Mouse (Mus musculus) lung, embryonic 15.5 days (tissue): ENCODE data around the gene Nectin4. TPM values are rescaled to one million over a fixed set of nuclear protein-coding genes. Genes with fewer than 3 reads are reported as not detected.
A peak's percentile ranks its signal among the peaks of the same experiment; 100 is the strongest.

Source experiments
- ATAC-seq: fragments of 200-750 bp; cut with Nextera tagmentation; 2 replicates; pipeline ENCODE4 v1.8.0; 2017; ENCODE audit warnings: moderate number of reproducible peaks, borderline replicate concordance; ENCODE audit not compliant: low FRiP score, low TSS enrichment; ENCODE audit errors: extremely low read depth
- H3K27ac ChIP-seq: fragments of 300-500 bp; sonication (generic); 2 replicates; pipeline ENCODE4 v1.5.1; 2015; ENCODE audit warnings: moderate library complexity, mild to moderate bottlenecking, inconsistent platforms
- H3K27me3 ChIP-seq: fragments of 300-500 bp; sonication (generic); 2 replicates; pipeline ENCODE4 v1.6.1; 2015; ENCODE audit warnings: inconsistent platforms
- H3K36me3 ChIP-seq: fragments of 300-500 bp; sonication (generic); 2 replicates; pipeline ENCODE4 v1.6.1; 2015; ENCODE audit warnings: inconsistent platforms
- H3K4me1 ChIP-seq: fragments of 300-500 bp; sonication (generic); 2 replicates; pipeline ENCODE4 v1.6.1; 2015; ENCODE audit warnings: inconsistent platforms
- H3K4me2 ChIP-seq: fragments of 300-500 bp; sonication (generic); 2 replicates; pipeline ENCODE4 v1.6.1; 2015; ENCODE audit warnings: inconsistent platforms, mild to moderate bottlenecking, moderate library complexity
- H3K4me3 ChIP-seq: fragments of 300-500 bp; sonication (generic); 2 replicates; pipeline ENCODE4 v1.5.1; 2015; ENCODE audit warnings: mild to moderate bottlenecking, inconsistent platforms
- H3K9ac ChIP-seq: fragments of 300-500 bp; sonication (generic); 2 replicates; pipeline ENCODE4 v1.6.1; 2015; ENCODE audit warnings: inconsistent platforms
- H3K9me3 ChIP-seq: fragments of 300-500 bp; sonication (generic); 2 replicates; pipeline ENCODE4 v1.6.1; 2016; ENCODE audit warnings: inconsistent platforms
- WGBS: fragments of 180-500 bp; shearing (Covaris S2); methylation state at CpG from one replicate; pipeline ENCODE4 v1.1.7; 2015; 5-methylcytosine and 5-hydroxymethylcytosine counted together
- polyA plus RNA-seq: library from polyadenylated mRNA; unstranded; fragments of >200 nt; fragmentation: Nextera tagmentation; extraction: Ambion mirVana; gene quantifications from 2 replicates; pipeline ENCODE4 v1.2.1, GENCODE M21; 2015

The Nectin4 gene
- polyA plus RNA-seq, 1 experiment from 2014 or later = 7.3 TPM

DNA sequence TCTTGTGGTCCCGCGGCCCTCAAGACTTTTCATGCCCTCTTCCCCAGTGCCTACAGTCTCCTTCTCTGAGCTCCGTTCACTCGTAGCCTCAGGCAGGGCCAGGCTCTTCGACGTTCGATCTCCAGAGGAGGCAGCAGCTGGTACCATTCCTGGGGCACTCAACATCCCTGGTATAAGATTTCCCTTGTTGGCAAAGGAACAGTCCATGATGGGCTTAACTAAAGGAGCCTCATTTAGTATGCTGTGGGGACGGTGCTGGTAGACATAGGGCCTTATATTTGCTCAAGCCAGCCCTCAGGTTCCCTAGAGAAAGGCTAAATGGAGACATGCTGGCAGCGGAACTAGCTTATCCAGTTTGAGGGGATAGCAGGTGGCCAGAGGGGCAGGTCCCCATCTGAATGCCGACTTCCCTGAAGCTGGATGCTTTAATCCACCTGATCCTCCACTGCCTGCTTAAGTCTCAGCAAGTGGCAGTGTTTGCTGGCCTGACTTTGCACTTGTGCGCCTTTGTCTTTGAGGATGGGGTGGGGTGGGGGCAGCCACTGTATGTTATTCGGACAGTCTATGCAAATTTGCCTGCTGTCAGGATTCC is 49.5 kb downstream of the Nectin4 start:
- no peaks in the 10 kb centered on the region for H3K9me3 ChIP-seq
- no peak overlapping the region for H3K4me3 ChIP-seq
- WGBS = 52% methylated on average over 12 of the region's 12 CpGs
- ATAC-seq = peak; percentile 45; the same call in 1 of the 2 replicates
- peak overlapping the region; percentile 77 for H3K27ac ChIP-seq
- H3K9ac ChIP-seq = no peak overlapping the region
- no peak overlapping the region for H3K4me2 ChIP-seq
- H3K27me3 ChIP-seq = no peaks in the 10 kb centered on the region
- peaks cover 49% of the 10 kb centered on the region for H3K36me3 ChIP-seq
- peaks cover 15% of the 10 kb centered on the region for H3K4me1 ChIP-seq

GRCm38 (mm10) chr1:171419905-171420304 is 50.0 kb downstream of the Nectin4 start:
- ATAC-seq = no peak
- peaks cover 21% of the 10 kb centered on the region for H3K4me1 ChIP-seq
- no peak overlapping the region for H3K9ac ChIP-seq
- no peaks in the 10 kb centered on the region for H3K27me3 ChIP-seq
- H3K9me3 ChIP-seq = no peaks in the 10 kb centered on the region
- H3K4me2 ChIP-seq = no peak overlapping the region
- H3K4me3 ChIP-seq = no peak overlapping the region
- H3K27ac ChIP-seq = peak overlapping the region; percentile 77
- H3K36me3 ChIP-seq = peaks cover 49% of the 10 kb centered on the region
- 82% methylated on average over 5 of the region's 5 CpGs for WGBS

DNA sequence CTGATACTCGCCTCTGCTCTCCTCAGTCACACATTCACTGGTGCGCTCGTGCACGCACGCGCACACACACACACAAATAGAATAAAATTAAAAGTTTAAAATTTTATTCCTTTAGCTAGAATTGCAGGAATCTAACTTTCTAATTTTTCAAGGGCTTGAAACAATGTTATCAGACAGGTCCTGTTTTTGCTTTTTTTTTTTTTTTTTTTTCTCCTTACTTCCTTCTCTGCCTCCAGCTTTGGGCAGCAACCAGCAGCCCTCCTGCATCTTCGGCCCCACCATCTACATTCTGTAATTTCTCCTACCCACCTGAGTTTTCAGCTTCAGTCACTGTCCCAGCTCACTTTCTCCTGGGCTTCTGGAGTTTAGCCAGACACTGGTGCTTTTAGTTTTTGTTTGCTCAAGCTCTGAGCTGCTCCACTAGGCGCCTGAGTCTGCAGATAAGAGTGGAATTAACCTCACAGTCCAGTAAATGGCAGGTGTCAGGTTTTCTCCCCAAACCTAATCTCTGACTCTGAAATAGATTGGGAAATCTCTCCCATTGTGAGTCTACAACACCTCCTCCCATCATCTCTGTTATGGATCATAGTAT is 52.7 kb downstream of the Nectin4 start:
- Histone ChIP-seq H3K27me3 (no peaks in the 10 kb centered on the region), H3K4me2 (no peak overlapping the region), H3K27ac (peak overlapping the region; percentile 20; the same call in 1 of the 2 replicates), H3K9me3 (no peaks in the 10 kb centered on the region), H3K9ac (no peak overlapping the region), H3K4me1 (peaks cover 26% of the 10 kb centered on the region), H3K4me3 (no peak overlapping the region), H3K36me3 (peaks cover 25% of the 10 kb centered on the region)
- no peak for ATAC-seq
- 75% methylated on average over 8 of the region's 8 CpGs for WGBS

DNA sequence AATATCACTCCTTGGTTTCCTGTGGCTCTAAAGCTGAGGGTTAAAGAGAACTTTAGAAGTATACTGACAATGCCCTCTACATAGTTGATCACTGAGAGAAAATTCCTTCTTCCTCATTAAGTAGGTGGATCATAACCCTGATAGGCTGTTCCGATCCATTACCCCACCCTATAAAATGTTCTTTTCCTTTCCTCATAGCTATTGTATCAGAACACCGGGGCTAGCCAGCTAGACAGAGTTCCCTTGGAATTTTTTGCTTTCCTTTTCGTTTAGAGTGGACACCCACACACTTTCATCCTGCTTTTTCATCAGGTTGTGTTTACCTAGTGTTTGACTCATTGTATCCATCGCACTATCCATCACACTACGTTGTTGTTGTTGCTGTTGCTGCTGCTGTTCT is 54.7 kb downstream of the Nectin4 start:
- peaks cover 9% of the 10 kb centered on the region; the same call in 1 of the 2 replicates for H3K36me3 ChIP-seq
- H3K27me3 ChIP-seq = no peaks in the 10 kb centered on the region
- H3K4me1 ChIP-seq = peaks cover 18% of the 10 kb centered on the region
- no peak overlapping the region for H3K4me3 ChIP-seq
- no peaks in the 10 kb centered on the region for H3K9me3 ChIP-seq
- WGBS = 34% methylated on average over 5 of the region's 5 CpGs
- no peak overlapping the region for H3K9ac ChIP-seq
- no peak for ATAC-seq
- no peak overlapping the region for H3K4me2 ChIP-seq
- H3K27ac ChIP-seq = no peak overlapping the region

DNA sequence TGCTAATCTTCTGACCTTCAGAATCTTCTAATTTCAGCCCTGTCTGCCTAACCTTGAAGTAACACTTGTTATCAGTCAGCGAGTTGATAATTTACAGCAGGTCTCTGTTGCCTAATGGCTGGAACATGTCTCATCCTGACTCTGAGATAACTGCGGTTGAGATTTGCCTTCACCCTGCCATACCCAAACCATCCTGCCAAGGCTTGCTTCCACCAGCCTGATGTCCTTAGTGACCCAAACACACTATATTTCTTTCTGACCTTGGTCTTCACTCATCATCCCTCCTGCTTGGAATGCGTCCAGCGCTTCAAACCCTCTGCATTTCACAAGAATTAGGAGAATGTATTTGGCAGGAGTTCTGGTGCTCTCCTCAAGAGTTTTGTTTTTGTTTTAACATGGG is 55.2 kb downstream of the Nectin4 start:
- Histone ChIP-seq H3K27me3 (no peaks in the 10 kb centered on the region), H3K9ac (no peak overlapping the region), H3K27ac (no peak overlapping the region), H3K4me2 (no peak overlapping the region), H3K36me3 (0 out of 2 replicates have a peak, but pooled peaks cover 4% of the 10 kb centered on the region), H3K9me3 (no peaks in the 10 kb centered on the region), H3K4me1 (peaks cover 14% of the 10 kb centered on the region; the same call in 1 of the 2 replicates), H3K4me3 (no peak overlapping the region)
- 35% methylated on average over 4 of the region's 4 CpGs for WGBS
- no peak; the same call in 1 of the 2 replicates for ATAC-seq

DNA sequence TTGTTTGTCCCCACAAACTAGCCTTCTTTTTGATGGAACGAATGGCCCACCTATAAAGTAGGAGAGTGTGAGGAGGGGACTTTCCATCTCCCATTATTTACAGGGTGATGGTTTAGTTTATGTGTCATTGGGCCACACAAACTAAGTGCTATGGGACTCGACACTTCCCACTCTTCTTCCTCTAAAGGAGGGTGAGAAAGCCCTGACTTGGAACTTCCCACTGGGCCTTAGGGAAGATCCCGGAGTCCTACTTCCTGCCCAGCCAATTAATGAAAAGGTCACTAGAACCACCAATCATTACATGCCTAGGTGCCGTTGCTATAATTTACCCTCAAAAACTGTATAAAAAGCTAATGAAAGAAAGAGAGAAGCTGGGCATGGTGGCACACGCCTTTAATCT is 62.3 kb downstream of the Nectin4 start:
- Histone ChIP-seq H3K4me3 (no peak overlapping the region), H3K4me2 (no peak overlapping the region), H3K27ac (no peak overlapping the region), H3K9ac (no peak overlapping the region), H3K27me3 (no peaks in the 10 kb centered on the region), H3K36me3 (no peaks in the 10 kb centered on the region), H3K4me1 (peaks cover 14% of the 10 kb centered on the region), H3K9me3 (no peaks in the 10 kb centered on the region)
- WGBS = 75% methylated on average over 5 of the region's 5 CpGs
- no peak for ATAC-seq

GRCm38 (mm10) chr1:171435288-171435814 is 65.5 kb downstream of the Nectin4 start:
- no peak overlapping the region for H3K4me3 ChIP-seq
- H3K4me2 ChIP-seq = no peak overlapping the region
- no peak overlapping the region; the same call in 1 of the 2 replicates for H3K27ac ChIP-seq
- 26% methylated on average over 7 of the region's 7 CpGs for WGBS
- ATAC-seq = no peak
- H3K4me1 ChIP-seq = peaks cover 29% of the 10 kb centered on the region
- no peaks in the 10 kb centered on the region for H3K27me3 ChIP-seq
- no peaks in the 10 kb centered on the region for H3K36me3 ChIP-seq
- no peak overlapping the region for H3K9ac ChIP-seq
- H3K9me3 ChIP-seq = no peaks in the 10 kb centered on the region

GRCm38 (mm10) chr1:171435974-171436373 is 66.1 kb downstream of the Nectin4 start:
- Histone ChIP-seq H3K9me3 (no peaks in the 10 kb centered on the region), H3K27ac (no peak overlapping the region; the same call in 1 of the 2 replicates), H3K4me2 (no peak overlapping the region), H3K36me3 (no peaks in the 10 kb centered on the region), H3K4me3 (no peak overlapping the region), H3K4me1 (peaks cover 36% of the 10 kb centered on the region), H3K27me3 (no peaks in the 10 kb centered on the region), H3K9ac (no peak overlapping the region)
- 39% methylated on average over 1 of the region's 1 CpGs for WGBS
- ATAC-seq = no peak

- Histone ChIP-seq H3K4me2 (peak within 1 kb of the TSS; percentile 66), H3K27me3 (no peaks in the 10 kb centered on the region), H3K4me1 (peaks cover 50% of the 10 kb centered on the region), H3K36me3 (no peaks in the 10 kb centered on the region), H3K27ac (peak within 1 kb of the TSS; percentile 90), H3K9me3 (no peaks in the 10 kb centered on the region), H3K4me3 (peak within 1 kb of the TSS; percentile 55), H3K9ac (peak within 1 kb of the TSS; percentile 62)
- ATAC-seq = peak; percentile 79
- 1% methylated on average over 46 of the region's 46 CpGs for WGBS
These were observed 67.5 kb downstream of the Nectin4 start, which contains the start of gene F11r for GRCm38 (mm10) chr1:171437264-171438013. Gene F11r (plus strand): TSS chr1:171437535.
